Mouse (Mus musculus): ENCODE measurements around the gene Inpp5k. TPM values are rescaled to one million over a fixed set of nuclear protein-coding genes. Genes with fewer than 3 reads are reported as not detected.

The Inpp5k gene
- polyA plus RNA-seq, 1 experiment from 2014 or later: 30.3 TPM

- peaks cover 68% of the 10 kb centered on the region for H3K36me3 ChIP-seq
- WGBS: 78% methylated on average over 2 of the region's 2 CpGs
- H3K27ac ChIP-seq: no peak overlapping the region
- H3K9ac ChIP-seq: no peak overlapping the region
- H3K4me3 ChIP-seq: no peak overlapping the region
- H3K27me3 ChIP-seq: no peaks in the 10 kb centered on the region
- no peak overlapping the region for H3K4me2 ChIP-seq (replicated peaks)
- H3K4me1 ChIP-seq: no peaks in the 10 kb centered on the region
- no peak for ATAC-seq (ENCODE audit: low FRiP score)
- H3K9me3 ChIP-seq (replicated peaks): no peaks in the 10 kb centered on the region
These were observed 6.7 kb upstream of the Inpp5k start for GRCm38 (mm10) chr11:75624102-75624554.

- peaks cover 7% of the 10 kb centered on the region for H3K4me1 ChIP-seq
- WGBS: 92% methylated on average over 4 of the region's 4 CpGs
- H3K4me3 ChIP-seq: no peak overlapping the region
- H3K27me3 ChIP-seq: no peaks in the 10 kb centered on the region
- peaks cover 52% of the 10 kb centered on the region for H3K36me3 ChIP-seq
- H3K27ac ChIP-seq: no peak overlapping the region
- H3K9me3 ChIP-seq (replicated peaks): no peaks in the 10 kb centered on the region
- no peak overlapping the region for H3K9ac ChIP-seq
- no peak for ATAC-seq (ENCODE audit: low FRiP score)
- H3K4me2 ChIP-seq (replicated peaks): no peak overlapping the region
These were observed 5.0 kb upstream of the Inpp5k start for GRCm38 (mm10) chr11:75625820-75626219.

DNA sequence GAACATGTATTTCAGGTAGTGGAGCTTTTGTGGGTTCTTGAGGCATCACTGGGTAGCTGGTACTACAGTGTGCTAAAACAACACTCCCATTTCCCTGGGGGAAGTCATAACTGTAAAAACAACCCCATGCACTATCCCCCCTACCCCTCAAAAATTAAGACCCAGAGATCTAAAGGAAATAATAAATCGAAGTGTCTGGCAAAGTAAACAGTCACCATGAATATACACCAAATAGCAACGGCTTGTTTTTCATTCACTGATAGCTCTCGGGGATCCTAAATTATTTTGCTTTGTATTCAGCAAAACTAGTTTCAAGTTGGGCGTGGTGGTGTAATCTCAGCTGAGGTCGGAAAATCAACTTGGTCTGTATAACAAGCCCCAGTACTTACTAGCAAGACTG is 690 bp upstream of the Inpp5k start:
- Histone ChIP-seq H3K9ac (peak overlapping the region; percentile 63), H3K4me2 (replicated peaks) (peak overlapping the region; percentile 77), H3K27ac (peak overlapping the region; percentile 76; the same call in 1 of the 2 replicates), H3K36me3 (peaks cover 51% of the 10 kb centered on the region), H3K4me3 (peak overlapping the region; percentile 57), H3K4me1 (peaks cover 21% of the 10 kb centered on the region), H3K9me3 (replicated peaks) (no peaks in the 10 kb centered on the region), H3K27me3 (no peaks in the 10 kb centered on the region)
- ATAC-seq (ENCODE audit: low FRiP score): no peak
- WGBS: 18% methylated on average over 5 of the region's 5 CpGs

GRCm38 (mm10) chr11:75631561-75632225 is 905 bp downstream of the Inpp5k start:
- Histone ChIP-seq H3K9ac (peak overlapping the region; percentile 63), H3K9me3 (replicated peaks) (no peaks in the 10 kb centered on the region), H3K27me3 (no peaks in the 10 kb centered on the region), H3K36me3 (peaks cover 40% of the 10 kb centered on the region), H3K27ac (no peak overlapping the region), H3K4me3 (peak overlapping the region; percentile 57), H3K4me1 (peaks cover 21% of the 10 kb centered on the region), H3K4me2 (replicated peaks) (peak overlapping the region; percentile 77)
- no peak for ATAC-seq (ENCODE audit: low FRiP score)
- whole genome bisulfite sequencing: 12% methylated on average over 13 of the region's 13 CpGs

GRCm38 (mm10) chr11:75632921-75633320 is 2.1 kb downstream of the Inpp5k start:
- H3K4me2 ChIP-seq (replicated peaks): no peak overlapping the region
- H3K27me3 ChIP-seq: no peaks in the 10 kb centered on the region
- H3K4me3 ChIP-seq: no peak overlapping the region
- H3K4me1 ChIP-seq: peaks cover 21% of the 10 kb centered on the region
- H3K36me3 ChIP-seq: peaks cover 39% of the 10 kb centered on the region
- WGBS: 91% methylated on average over 5 of the region's 5 CpGs
- no peak overlapping the region for H3K27ac ChIP-seq
- no peak for ATAC-seq (ENCODE audit: low FRiP score)
- no peaks in the 10 kb centered on the region for H3K9me3 ChIP-seq (replicated peaks)
- no peak overlapping the region for H3K9ac ChIP-seq

GRCm38 (mm10) chr11:75634801-75635200 is 4.0 kb downstream of the Inpp5k start:
- WGBS: 80% methylated on average over 3 of the region's 3 CpGs
- H3K9ac ChIP-seq: no peak overlapping the region
- H3K9me3 ChIP-seq (replicated peaks): no peaks in the 10 kb centered on the region
- H3K27me3 ChIP-seq: no peaks in the 10 kb centered on the region
- H3K4me2 ChIP-seq (replicated peaks): no peak overlapping the region
- H3K36me3 ChIP-seq: peaks cover 40% of the 10 kb centered on the region
- H3K4me3 ChIP-seq: no peak overlapping the region
- no peak overlapping the region for H3K27ac ChIP-seq
- H3K4me1 ChIP-seq: peaks cover 18% of the 10 kb centered on the region
- no peak for ATAC-seq (ENCODE audit: low FRiP score)

GRCm38 (mm10) chr11:75635315-75635714 is 4.5 kb downstream of the Inpp5k start:
- H3K9ac ChIP-seq: no peak overlapping the region
- no peaks in the 10 kb centered on the region for H3K27me3 ChIP-seq
- peaks cover 14% of the 10 kb centered on the region for H3K4me1 ChIP-seq
- H3K4me3 ChIP-seq: no peak overlapping the region
- H3K36me3 ChIP-seq: peaks cover 40% of the 10 kb centered on the region
- no peak overlapping the region for H3K4me2 ChIP-seq (replicated peaks)
- H3K9me3 ChIP-seq (replicated peaks): no peaks in the 10 kb centered on the region
- no peak overlapping the region for H3K27ac ChIP-seq
- 74% methylated on average over 11 of the region's 11 CpGs for WGBS
- no peak for ATAC-seq (ENCODE audit: low FRiP score)

GRCm38 (mm10) chr11:75643323-75643722 is 12.5 kb downstream of the Inpp5k start:
- no peak overlapping the region for H3K4me3 ChIP-seq
- H3K27ac ChIP-seq: no peak overlapping the region
- no peak overlapping the region for H3K4me2 ChIP-seq (replicated peaks)
- no peaks in the 10 kb centered on the region for H3K27me3 ChIP-seq
- H3K36me3 ChIP-seq: peaks cover 4% of the 10 kb centered on the region
- no peaks in the 10 kb centered on the region for H3K4me1 ChIP-seq
- H3K9ac ChIP-seq: no peak overlapping the region
- WGBS: 82% methylated on average over 5 of the region's 5 CpGs
- no peaks in the 10 kb centered on the region for H3K9me3 ChIP-seq (replicated peaks)
- ATAC-seq (ENCODE audit: low FRiP score): no peak

- ATAC-seq (ENCODE audit: low FRiP score): no peak
- H3K36me3 ChIP-seq: peaks cover 3% of the 10 kb centered on the region; the same call in 1 of the 2 replicates
- no peak overlapping the region for H3K27ac ChIP-seq
- no peaks in the 10 kb centered on the region for H3K4me1 ChIP-seq
- 87% methylated on average over 9 of the region's 9 CpGs for WGBS
- no peaks in the 10 kb centered on the region for H3K9me3 ChIP-seq (replicated peaks)
- no peaks in the 10 kb centered on the region for H3K27me3 ChIP-seq
- no peak overlapping the region for H3K4me3 ChIP-seq
- H3K9ac ChIP-seq: no peak overlapping the region
- H3K4me2 ChIP-seq (replicated peaks): no peak overlapping the region
These were observed 13.9 kb downstream of the Inpp5k start for GRCm38 (mm10) chr11:75644684-75645083.

- H3K9ac ChIP-seq: no peak overlapping the region
- H3K4me2 ChIP-seq (replicated peaks): no peak overlapping the region
- no peaks in the 10 kb centered on the region for H3K9me3 ChIP-seq (replicated peaks)
- peaks cover 6% of the 10 kb centered on the region for H3K27me3 ChIP-seq
- no peak overlapping the region for H3K4me3 ChIP-seq
- no peak overlapping the region for H3K27ac ChIP-seq
- 74% methylated on average over 6 of the region's 6 CpGs for WGBS
- H3K4me1 ChIP-seq: peaks cover 17% of the 10 kb centered on the region
- ATAC-seq (ENCODE audit: low FRiP score): no peak
- H3K36me3 ChIP-seq: peaks cover 3% of the 10 kb centered on the region; the same call in 1 of the 2 replicates
These were observed 17.0 kb downstream of the Inpp5k start for GRCm38 (mm10) chr11:75647681-75648211.

DNA sequence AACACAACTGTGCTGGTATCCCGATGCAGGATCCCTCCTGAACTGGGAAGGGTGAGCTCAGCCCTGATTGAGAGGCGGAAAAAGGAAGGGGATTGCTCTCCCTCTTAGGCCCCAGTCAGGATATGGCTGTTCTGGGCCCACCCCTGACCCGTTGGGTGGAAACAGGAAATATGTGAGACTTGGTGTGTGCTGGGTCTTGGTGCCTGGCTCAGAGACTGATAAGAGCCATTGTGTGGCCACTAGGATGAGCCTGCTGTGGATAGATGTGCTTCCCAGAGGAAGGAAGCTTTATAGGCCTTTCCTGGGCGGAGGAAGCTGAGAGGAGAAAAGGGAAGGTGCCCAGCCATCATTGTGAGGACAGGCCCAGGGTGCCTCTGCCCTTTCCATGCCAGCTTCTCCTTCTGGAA is 18.4 kb downstream of the Inpp5k start:
- Histone ChIP-seq H3K27me3 (peaks cover 21% of the 10 kb centered on the region), H3K36me3 (peaks cover 3% of the 10 kb centered on the region; the same call in 1 of the 2 replicates), H3K27ac (no peak overlapping the region), H3K4me1 (peaks cover 23% of the 10 kb centered on the region), H3K4me3 (no peak overlapping the region), H3K4me2 (replicated peaks) (no peak overlapping the region), H3K9ac (no peak overlapping the region), H3K9me3 (replicated peaks) (no peaks in the 10 kb centered on the region)
- no peak for ATAC-seq (ENCODE audit: low FRiP score)
- 88% methylated on average over 4 of the region's 4 CpGs for WGBS

DNA sequence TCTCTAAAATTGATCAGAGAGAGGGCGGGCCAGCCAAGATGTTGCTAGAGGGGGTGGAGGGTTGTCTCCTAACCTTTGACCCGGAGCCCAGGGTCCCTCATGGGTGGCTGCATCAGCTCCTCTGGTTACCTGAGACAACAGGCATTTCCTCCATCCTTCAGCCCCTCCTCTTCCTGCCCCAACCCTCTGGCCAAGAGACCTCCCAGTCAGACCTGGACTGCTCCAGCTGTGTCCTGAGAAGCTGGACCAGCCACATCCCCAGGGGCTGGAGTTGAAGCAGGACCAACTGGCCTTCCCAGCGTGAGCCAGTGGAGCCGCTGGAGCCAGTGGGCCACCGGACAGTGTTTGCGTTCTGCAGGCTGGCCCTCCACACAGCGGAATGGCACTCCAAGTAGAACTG is 19.5 kb downstream of the Inpp5k start, which contains the start of gene Myo1c:
Myo1c (plus strand) TSS at position 194 of the 400 bp plus-strand sequence.
- Histone ChIP-seq H3K4me1 (peaks cover 27% of the 10 kb centered on the region), H3K27ac (peak within 1 kb of the TSS; percentile 60), H3K4me3 (peak within 1 kb of the TSS; percentile 57), H3K36me3 (peaks cover 3% of the 10 kb centered on the region; the same call in 1 of the 2 replicates), H3K9me3 (replicated peaks) (no peaks in the 10 kb centered on the region), H3K27me3 (peaks cover 26% of the 10 kb centered on the region), H3K9ac (peak within 1 kb of the TSS; percentile 75), H3K4me2 (replicated peaks) (peak within 1 kb of the TSS; percentile 91)
- no peak for ATAC-seq (ENCODE audit: low FRiP score)
- 66% methylated on average over 7 of the region's 7 CpGs for whole genome bisulfite sequencing
